Mouse (Mus musculus): Measurements from ENCODE around the gene Skap2. TPM values are rescaled to one million over a fixed set of nuclear protein-coding genes. Genes with fewer than 3 reads are reported as not detected.

The Skap2 gene
- total RNA-seq, 2 experiments from 2014 or later = 13.1 to 13.6 TPM

DNA sequence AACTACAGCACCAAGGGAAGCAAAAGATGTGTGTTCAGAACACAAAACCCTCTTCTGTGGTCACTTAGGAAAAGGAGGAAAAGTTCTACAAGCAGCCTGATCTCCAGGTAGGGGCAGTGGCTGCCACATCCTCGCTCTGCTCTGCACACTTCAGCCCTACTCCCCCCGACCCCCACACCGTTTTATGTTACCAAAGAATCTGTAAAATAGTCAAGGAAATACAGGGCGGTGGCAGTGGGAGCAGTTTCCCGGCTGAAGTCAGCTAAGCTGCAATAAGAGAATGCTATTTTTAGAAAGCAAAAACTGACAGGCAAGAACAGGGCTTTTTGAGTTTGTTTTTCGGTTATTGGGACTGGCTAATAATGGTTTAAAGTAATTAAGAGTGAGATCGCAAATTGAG, 160.8 kb downstream of the Skap2 start:
- DNase-seq (ENCODE audit: extremely low spot score in 1 of 2, low spot score in 1 of 2) = no peak

- no peak for DNase-seq (ENCODE audit: extremely low spot score in 1 of 2, low spot score in 1 of 2)
These were observed 162.1 kb downstream of the Skap2 start for GRCm38 (mm10) chr6:51850030-51850817.

- DNase-seq (ENCODE audit: extremely low spot score in 1 of 2, low spot score in 1 of 2) = no peak
These were observed 162.8 kb downstream of the Skap2 start for GRCm38 (mm10) chr6:51849561-51849960.

DNA sequence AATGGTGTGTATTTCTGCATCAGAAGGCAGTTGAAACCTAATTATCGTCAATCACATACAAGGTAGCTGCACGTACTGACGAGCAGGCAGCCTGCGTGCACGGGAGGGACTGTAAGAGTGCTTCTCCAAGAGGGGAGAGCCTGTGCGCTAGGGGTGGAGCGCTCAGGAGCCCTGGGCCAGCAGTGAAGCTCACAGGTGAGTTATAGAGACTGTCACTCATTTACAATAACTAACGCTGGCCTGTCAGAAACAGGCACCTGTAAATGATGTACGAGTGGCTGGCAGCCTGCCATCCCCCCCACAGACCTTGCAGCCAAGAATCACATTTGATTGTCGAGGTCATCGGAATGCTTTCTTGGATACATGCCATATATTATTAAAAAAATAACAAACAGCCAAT, 168.2 kb downstream of the Skap2 start:
- DNase-seq (ENCODE audit: extremely low spot score in 1 of 2, low spot score in 1 of 2) = no peak

DNA sequence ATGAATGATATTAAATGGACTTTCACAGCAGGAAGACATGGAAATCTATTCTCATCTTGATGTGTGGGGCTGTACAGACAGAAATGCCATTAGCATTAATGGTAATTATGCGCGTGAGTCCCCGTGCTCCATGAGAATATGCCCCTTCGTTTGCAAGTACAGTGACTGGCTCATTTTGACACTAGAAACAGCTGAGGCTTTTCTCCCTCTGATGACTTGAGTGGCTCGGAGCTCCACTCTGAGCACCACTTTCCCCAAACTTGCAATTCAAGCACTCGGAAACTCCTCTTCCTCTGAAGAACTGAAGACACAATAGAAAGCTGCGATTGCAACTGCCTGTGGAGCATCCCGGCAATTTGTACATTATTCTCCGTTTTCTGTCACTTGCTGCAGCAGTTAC, 169.3 kb downstream of the Skap2 start:
- DNase-seq (ENCODE audit: extremely low spot score in 1 of 2, low spot score in 1 of 2) = no peak

DNA sequence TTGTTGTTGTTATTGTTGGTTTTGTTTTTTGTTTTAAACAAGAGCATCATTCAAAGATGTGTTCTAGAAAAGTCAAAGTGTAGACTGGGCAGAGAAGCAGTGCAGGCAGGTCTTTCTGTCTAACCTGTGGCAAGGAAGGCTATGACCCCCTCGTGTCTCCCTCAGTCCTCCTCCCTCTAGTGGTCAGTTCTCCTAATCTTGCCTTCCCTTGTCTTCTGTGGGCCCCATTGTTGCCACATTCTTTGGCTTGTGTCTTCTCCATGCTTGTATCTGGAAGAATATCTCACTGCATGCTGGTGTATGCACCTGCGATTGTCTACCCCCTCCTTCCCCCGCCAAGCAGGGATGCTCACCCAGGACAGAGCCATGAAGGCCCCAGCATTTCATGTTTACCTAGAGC, 174.2 kb downstream of the Skap2 start:
- DNase-seq (ENCODE audit: extremely low spot score in 1 of 2, low spot score in 1 of 2) = no peak

- no peak for DNase-seq (ENCODE audit: extremely low spot score in 1 of 2, low spot score in 1 of 2)
These were observed 179.0 kb downstream of the Skap2 start for GRCm38 (mm10) chr6:51833362-51833761.

- DNase-seq (ENCODE audit: extremely low spot score in 1 of 2, low spot score in 1 of 2) = no peak
These were observed 186.7 kb downstream of the Skap2 start for GRCm38 (mm10) chr6:51825621-51826021.

DNA sequence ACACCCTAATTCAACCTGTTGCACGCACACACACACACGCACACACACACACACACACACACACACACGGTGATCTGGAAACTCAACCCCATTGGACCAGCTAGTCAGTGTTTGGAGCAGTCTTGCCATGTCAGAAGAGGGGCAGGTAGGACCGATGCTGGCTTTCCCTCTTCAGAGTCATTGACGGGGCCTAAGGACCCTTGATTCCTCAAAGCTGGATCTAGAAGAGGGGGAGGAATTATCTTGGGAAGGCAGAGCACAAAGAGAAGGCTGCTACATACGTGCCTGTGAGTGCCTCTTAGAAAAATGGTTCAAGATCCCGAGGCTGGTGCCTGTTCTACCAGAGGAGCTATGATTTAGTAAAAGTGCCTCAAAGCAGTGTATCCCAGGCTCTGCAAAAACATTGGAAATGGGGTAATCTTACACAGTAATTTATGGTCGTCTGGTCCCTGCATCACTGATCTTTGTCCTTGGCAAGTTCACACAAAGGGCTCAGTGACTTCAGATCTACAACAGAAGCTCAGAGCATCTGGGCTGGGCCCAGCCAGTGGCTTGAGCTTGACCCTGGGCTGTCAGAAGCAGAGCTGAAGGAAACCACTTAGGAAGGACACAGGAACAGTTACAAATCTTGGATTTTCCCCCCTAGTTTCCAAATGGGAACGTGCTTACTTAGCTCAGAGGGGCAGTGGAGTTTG, 188.1 kb downstream of the Skap2 start:
- no peak for DNase-seq (ENCODE audit: extremely low spot score in 1 of 2, low spot score in 1 of 2)

DNA sequence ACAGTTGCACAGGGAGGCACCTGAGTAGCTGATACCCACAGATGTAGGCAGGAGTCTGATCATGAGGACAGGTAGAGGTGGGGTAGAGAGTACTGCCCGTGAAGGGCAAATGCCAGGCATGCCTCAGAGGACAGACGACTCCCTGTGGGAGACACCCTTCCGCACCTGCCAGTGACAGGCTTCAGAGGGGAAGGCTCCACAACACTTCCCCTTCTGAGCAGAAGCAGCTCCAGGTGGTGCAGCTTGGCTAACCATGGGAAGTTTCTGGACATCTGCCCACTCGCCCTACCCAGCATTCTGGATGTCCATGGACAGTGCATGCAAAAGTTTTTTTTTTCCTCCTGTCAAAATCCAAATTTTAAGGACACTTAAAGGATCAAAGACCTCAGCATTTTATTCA, 190.3 kb downstream of the Skap2 start:
- no peak for DNase-seq (ENCODE audit: extremely low spot score in 1 of 2, low spot score in 1 of 2)

DNA sequence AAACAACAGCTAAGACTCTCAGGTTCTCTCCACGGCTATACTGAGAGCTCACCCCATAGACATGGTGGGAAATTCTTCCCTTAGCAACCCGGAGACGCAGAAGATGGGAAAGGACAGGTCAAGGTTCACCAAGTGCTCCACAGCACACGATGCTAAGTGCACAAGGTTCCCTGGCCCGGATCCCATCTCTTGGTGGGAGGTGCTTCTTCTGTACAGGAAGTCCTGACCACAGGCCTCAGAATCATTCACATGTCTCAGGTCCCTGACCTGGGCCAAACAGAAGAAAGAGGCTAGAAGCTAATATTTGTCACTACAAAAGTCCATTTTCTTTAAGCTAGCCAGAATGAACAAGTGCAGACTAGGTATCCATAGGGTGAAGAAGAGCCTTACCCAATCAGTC, 191.5 kb downstream of the Skap2 start:
- DNase-seq (ENCODE audit: extremely low spot score in 1 of 2, low spot score in 1 of 2) = no peak

- no peak for DNase-seq (ENCODE audit: extremely low spot score in 1 of 2, low spot score in 1 of 2)
These were observed 195.3 kb downstream of the Skap2 start for GRCm38 (mm10) chr6:51816892-51817621.

DNA sequence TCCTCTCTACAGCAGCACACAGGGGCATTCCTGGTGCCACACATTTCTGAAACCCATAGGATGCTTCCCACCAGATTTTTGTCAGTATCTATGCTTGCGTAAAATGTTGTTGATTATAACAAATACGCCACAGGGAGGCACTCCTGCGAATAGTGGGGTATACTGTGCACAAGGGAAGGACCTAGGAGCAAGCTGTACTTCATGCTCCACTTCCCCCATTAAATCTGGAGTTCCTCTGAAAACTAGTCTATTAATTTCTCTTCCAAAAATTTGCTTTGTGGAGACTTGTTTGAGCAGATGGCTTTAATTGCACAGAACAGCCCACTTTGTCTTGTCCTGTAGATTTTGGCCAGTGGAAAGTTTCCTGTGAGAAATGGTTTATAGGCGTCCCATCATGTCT, 201.4 kb downstream of the Skap2 start:
- DNase-seq (ENCODE audit: extremely low spot score in 1 of 2, low spot score in 1 of 2) = no peak

DNA sequence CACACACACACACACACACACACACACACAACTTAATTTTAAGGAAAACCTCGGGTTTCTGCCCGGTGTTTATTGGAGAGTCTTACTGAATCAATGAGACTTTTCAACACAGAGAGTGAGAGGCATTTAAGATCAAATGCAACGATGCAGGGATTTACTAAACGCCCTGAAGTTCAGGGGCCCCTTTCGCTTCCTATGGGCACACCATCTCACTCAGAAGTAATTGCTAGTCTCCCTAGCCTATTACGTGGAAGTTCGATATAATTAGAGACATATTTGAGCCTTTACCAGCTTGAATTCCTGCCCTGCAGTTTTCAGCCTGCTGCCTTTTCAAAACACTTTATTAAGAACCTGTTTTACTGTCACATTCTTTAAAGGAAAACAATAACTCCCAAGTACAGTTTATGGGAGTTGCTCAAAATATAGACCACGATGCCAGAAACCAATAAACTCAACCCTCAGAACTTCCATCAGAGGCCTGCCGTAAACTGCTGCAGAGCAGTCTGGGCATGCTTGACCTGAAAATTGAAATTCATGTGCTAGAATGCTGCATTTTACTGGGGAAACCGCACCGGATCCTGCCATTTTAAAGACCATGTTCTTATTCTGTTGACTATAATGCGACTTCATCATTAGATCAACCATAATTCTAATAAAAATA, 203.1 kb downstream of the Skap2 start:
- DNase-seq (ENCODE audit: extremely low spot score in 1 of 2, low spot score in 1 of 2) = no peak

- no peak for DNase-seq (ENCODE audit: extremely low spot score in 1 of 2, low spot score in 1 of 2)
These were observed 204.3 kb downstream of the Skap2 start for GRCm38 (mm10) chr6:51808011-51808410.

Other genes starting within 250 kb of the Skap2 start
- gene Hoxa1, start 145.8 kb upstream of the Skap2 start, total RNA-seq (2021) = not detected
- gene Hoxa2, start 152.3 kb upstream of the Skap2 start, total RNA-seq (2021) = not detected
- gene 5730596B20Rik, start 164.9 kb upstream of the Skap2 start, total RNA-seq (2021) = not detected
- not detected for gene Hoxa4, start 179.2 kb upstream of the Skap2 start, total RNA-seq (2021)
- not detected for gene Hoxa5, start 192.0 kb upstream of the Skap2 start, total RNA-seq (2021)
- gene Hoxa6, start 196.2 kb upstream of the Skap2 start, total RNA-seq (2021) = not detected
- not detected for gene Hoxa3, start 200.8 kb upstream of the Skap2 start, total RNA-seq (2021)
- not detected for gene Gm28308, start 200.8 kb upstream of the Skap2 start, total RNA-seq (2021)
- gene Hoxa7, start 209.3 kb upstream of the Skap2 start, total RNA-seq (2021) = not detected
- not detected for gene Hoxa9, start 218.5 kb upstream of the Skap2 start, total RNA-seq (2021)
- not detected for gene Hoxa10, start 228.3 kb upstream of the Skap2 start, total RNA-seq (2021)
- not detected for gene Hoxa11, start 233.3 kb upstream of the Skap2 start, total RNA-seq (2021)
- gene Hoxa13, start 248.3 kb upstream of the Skap2 start, total RNA-seq (2021) = not detected

All from layer of hippocampus, postnatal 25 days (tissue).